Mouse (Mus musculus): Measurements from ENCODE around the gene Ankrd65.

DNA sequence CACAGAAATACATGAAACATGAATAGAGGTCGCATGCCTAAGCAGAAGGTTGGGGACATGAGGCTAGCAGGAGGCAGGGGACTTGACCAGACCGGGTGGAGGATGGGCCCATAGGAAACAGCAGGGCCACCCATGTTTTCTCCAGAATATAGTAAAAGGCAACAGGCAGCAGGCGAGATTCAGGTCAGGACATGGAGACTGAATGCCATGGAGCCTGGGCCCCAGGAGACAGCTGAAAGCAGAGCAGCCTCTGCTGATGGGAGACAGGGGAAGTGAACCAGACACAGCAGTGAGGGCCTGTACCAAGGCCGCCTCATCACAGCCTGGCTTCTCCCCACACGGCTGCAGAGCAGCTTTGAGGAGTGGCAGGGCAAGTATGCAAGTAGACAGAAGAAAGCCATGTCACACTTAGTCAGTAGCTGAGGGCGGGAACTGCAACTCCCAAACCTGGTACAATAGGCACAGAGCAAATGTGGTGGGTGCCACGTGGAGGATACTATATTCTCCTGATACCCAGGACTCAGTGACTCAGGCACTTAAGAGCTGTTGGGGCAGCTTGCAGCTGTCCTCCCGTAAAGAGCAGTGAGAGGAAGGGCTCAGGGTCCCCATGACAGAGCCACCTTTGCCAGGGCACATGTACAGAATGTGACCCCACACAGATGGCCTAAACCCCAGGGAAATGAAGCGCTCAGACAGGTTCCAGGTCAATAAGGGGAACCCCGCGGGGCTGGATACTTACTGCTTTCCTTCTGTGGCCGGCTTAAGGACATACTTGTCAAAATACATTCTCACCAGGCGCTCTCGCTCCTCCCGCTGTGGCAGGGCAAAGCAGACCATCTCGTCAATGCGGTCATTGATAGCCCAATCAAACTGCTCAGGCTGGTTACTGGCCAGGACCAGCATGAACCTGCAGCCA lies 43.4 kb upstream of the Ankrd65 start:
- TF ChIP-seq CTCF (IDR thresholded peaks at IDR 0.05; ENCODE audit: control insufficient read depth, insufficient read depth, low read length) (no peak), POLR2A (IDR thresholded peaks at IDR 0.05; ENCODE audit: borderline replicate concordance, control insufficient read depth, low read depth, low read length) (no peak)

Measured in bone marrow, adult 2 months (tissue).